Mouse (Mus musculus) forebrain, embryonic 12.5 days (tissue): ENCODE measurements around the gene Rtn4. TPM values are rescaled to one million over a fixed set of nuclear protein-coding genes. Genes with fewer than 3 reads are reported as not detected.

Experiments
- ATAC-seq: fragments of 200-750 bp; cut with Nextera tagmentation; 2 replicates; pipeline ENCODE4 v1.8.0; 2017; ENCODE audit warnings: moderate TSS enrichment; ENCODE audit not compliant: low FRiP score
- H3K27ac ChIP-seq: fragments of 300-500 bp; sonication (generic); 2 replicates; pipeline ENCODE4 v1.5.1; 2016; ENCODE audit warnings: mild to moderate bottlenecking
- H3K27me3 ChIP-seq: fragments of 300-500 bp; sonication (generic); 2 replicates; pipeline ENCODE4 v1.6.1; 2016; ENCODE audit warnings: mild to moderate bottlenecking
- H3K36me3 ChIP-seq: fragments of 300-500 bp; sonication (generic); replicated peaks from 2 replicates; pipeline ENCODE4 v1.6.1; 2016; ENCODE audit warnings: mild to moderate bottlenecking
- H3K4me1 ChIP-seq: fragments of 300-500 bp; sonication (generic); 2 replicates; pipeline ENCODE4 v1.6.1; 2016
- H3K4me2 ChIP-seq: fragments of 300-500 bp; sonication (generic); 2 replicates; pipeline ENCODE4 v1.6.1; 2016; ENCODE audit warnings: mild to moderate bottlenecking, moderate library complexity
- H3K4me3 ChIP-seq: fragments of 300-500 bp; sonication (generic); replicated peaks from 2 replicates; pipeline ENCODE4 v1.5.1; 2016; ENCODE audit warnings: mild to moderate bottlenecking
- H3K9ac ChIP-seq: fragments of 300-500 bp; sonication (generic); 2 replicates; pipeline ENCODE4 v1.6.1; 2016; ENCODE audit warnings: mild to moderate bottlenecking
- H3K9me3 ChIP-seq: fragments of 300-500 bp; sonication (generic); 2 replicates; pipeline ENCODE4 v1.6.1; 2016
- WGBS: fragments of 180-500 bp; shearing (Covaris S2); methylation state at CpG from one replicate; pipeline ENCODE4 v1.1.7; 2016; 5-methylcytosine and 5-hydroxymethylcytosine counted together
- polyA plus RNA-seq: library from polyadenylated mRNA; unstranded; fragments of >200 nt; fragmentation: Nextera tagmentation; extraction: Ambion mirVana; gene quantifications from 2 replicates; pipeline ENCODE4 v1.2.1, GENCODE M21; 2016

The Rtn4 gene
- polyA plus RNA-seq, 1 experiment from 2014 or later = 103 TPM

- WGBS = 87% methylated on average over 3 of the region's 3 CpGs
- no peak overlapping the region for H3K4me3 ChIP-seq
- H3K36me3 ChIP-seq = peaks cover 7% of the 10 kb centered on the region
- no peaks in the 10 kb centered on the region for H3K9me3 ChIP-seq
- H3K27ac ChIP-seq = no peak overlapping the region
- H3K27me3 ChIP-seq = no peaks in the 10 kb centered on the region
- no peak for ATAC-seq
- H3K9ac ChIP-seq = no peak overlapping the region
- no peaks in the 10 kb centered on the region; the same call in 1 of the 2 replicates for H3K4me1 ChIP-seq
- H3K4me2 ChIP-seq = no peak overlapping the region
Observed at GRCm38 (mm10) chr11:29715499-29715898, 22.8 kb downstream of the Rtn4 start.

GRCm38 (mm10) chr11:29718541-29718940 lies 25.8 kb downstream of the Rtn4 start:
- no peak for ATAC-seq
- H3K27ac ChIP-seq = no peak overlapping the region
- H3K4me1 ChIP-seq = no peaks in the 10 kb centered on the region; the same call in 1 of the 2 replicates
- H3K27me3 ChIP-seq = no peaks in the 10 kb centered on the region
- no peak overlapping the region for H3K4me2 ChIP-seq
- H3K9ac ChIP-seq = no peak overlapping the region
- no peaks in the 10 kb centered on the region for H3K9me3 ChIP-seq
- 0 out of 2 replicates have a peak, but pooled peaks cover 3% of the 10 kb centered on the region for H3K36me3 ChIP-seq
- no peak overlapping the region for H3K4me3 ChIP-seq
- WGBS = 68% methylated on average over 6 of the region's 6 CpGs

GRCm38 (mm10) chr11:29719597-29719996 lies 26.9 kb downstream of the Rtn4 start:
- ATAC-seq = no peak
- no peaks in the 10 kb centered on the region for H3K27me3 ChIP-seq
- H3K4me3 ChIP-seq = no peak overlapping the region
- no peak overlapping the region for H3K9ac ChIP-seq
- H3K4me1 ChIP-seq = no peaks in the 10 kb centered on the region; the same call in 1 of the 2 replicates
- H3K4me2 ChIP-seq = no peak overlapping the region
- H3K9me3 ChIP-seq = no peaks in the 10 kb centered on the region
- H3K27ac ChIP-seq = no peak overlapping the region
- 80% methylated on average over 1 of the region's 1 CpGs for WGBS
- H3K36me3 ChIP-seq = no peaks in the 10 kb centered on the region

- no peaks in the 10 kb centered on the region for H3K36me3 ChIP-seq
- 98% methylated on average over 2 of the region's 2 CpGs for WGBS
- H3K9me3 ChIP-seq = no peaks in the 10 kb centered on the region
- H3K27ac ChIP-seq = no peak overlapping the region
- no peak overlapping the region for H3K4me2 ChIP-seq
- H3K9ac ChIP-seq = no peak overlapping the region
- ATAC-seq = no peak
- H3K27me3 ChIP-seq = no peaks in the 10 kb centered on the region
- H3K4me1 ChIP-seq = no peaks in the 10 kb centered on the region
- no peak overlapping the region for H3K4me3 ChIP-seq
Observed at GRCm38 (mm10) chr11:29724213-29724612, 31.5 kb downstream of the Rtn4 start.

- Histone ChIP-seq H3K9ac (no peak overlapping the region), H3K36me3 (no peaks in the 10 kb centered on the region), H3K27me3 (no peaks in the 10 kb centered on the region), H3K9me3 (no peaks in the 10 kb centered on the region), H3K4me1 (no peaks in the 10 kb centered on the region), H3K27ac (no peak overlapping the region), H3K4me3 (no peak overlapping the region), H3K4me2 (no peak overlapping the region)
- no peak for ATAC-seq
Observed at GRCm38 (mm10) chr11:29725167-29725566, 32.4 kb downstream of the Rtn4 start.

GRCm38 (mm10) chr11:29725610-29726009 lies 32.9 kb downstream of the Rtn4 start:
- Histone ChIP-seq H3K9me3 (no peaks in the 10 kb centered on the region), H3K27ac (no peak overlapping the region), H3K36me3 (no peaks in the 10 kb centered on the region), H3K4me1 (no peaks in the 10 kb centered on the region), H3K27me3 (no peaks in the 10 kb centered on the region), H3K4me2 (no peak overlapping the region), H3K9ac (no peak overlapping the region), H3K4me3 (no peak overlapping the region)
- no peak for ATAC-seq
- 79% methylated on average over 1 of the region's 1 CpGs for WGBS

- Histone ChIP-seq H3K4me1 (no peaks in the 10 kb centered on the region; the same call in 1 of the 2 replicates), H3K9me3 (no peaks in the 10 kb centered on the region), H3K27ac (no peak overlapping the region), H3K4me3 (no peak overlapping the region), H3K27me3 (no peaks in the 10 kb centered on the region), H3K9ac (no peak overlapping the region), H3K36me3 (no peaks in the 10 kb centered on the region), H3K4me2 (no peak overlapping the region)
- no peak for ATAC-seq
- WGBS = 86% methylated on average over 1 of the region's 1 CpGs
Observed at GRCm38 (mm10) chr11:29727901-29728300, 35.2 kb downstream of the Rtn4 start.

- no peak overlapping the region for H3K27ac ChIP-seq
- 0 out of 2 replicates have a peak, but pooled peaks have one; percentile 18 for ATAC-seq
- H3K9me3 ChIP-seq = no peaks in the 10 kb centered on the region
- no peak overlapping the region for H3K4me3 ChIP-seq
- H3K4me2 ChIP-seq = no peak overlapping the region
- peaks cover 33% of the 10 kb centered on the region for H3K36me3 ChIP-seq
- WGBS = 90% methylated on average over 2 of the region's 2 CpGs
- H3K9ac ChIP-seq = no peak overlapping the region
- no peaks in the 10 kb centered on the region for H3K27me3 ChIP-seq
- no peaks in the 10 kb centered on the region for H3K4me1 ChIP-seq
Observed at GRCm38 (mm10) chr11:29739752-29740151, 47.0 kb downstream of the Rtn4 start.

GRCm38 (mm10) chr11:29744760-29745430 lies 52.1 kb downstream of the Rtn4 start:
- no peak for ATAC-seq
- H3K4me2 ChIP-seq = no peak overlapping the region
- no peak overlapping the region for H3K4me3 ChIP-seq
- H3K4me1 ChIP-seq = no peaks in the 10 kb centered on the region
- 84% methylated on average over 5 of the region's 5 CpGs for WGBS
- no peaks in the 10 kb centered on the region for H3K27me3 ChIP-seq
- peaks cover 47% of the 10 kb centered on the region for H3K36me3 ChIP-seq
- H3K27ac ChIP-seq = no peak overlapping the region
- no peak overlapping the region for H3K9ac ChIP-seq
- no peaks in the 10 kb centered on the region for H3K9me3 ChIP-seq

- Histone ChIP-seq H3K4me2 (no peak overlapping the region), H3K4me1 (no peaks in the 10 kb centered on the region), H3K9ac (no peak overlapping the region), H3K4me3 (no peak overlapping the region), H3K9me3 (no peaks in the 10 kb centered on the region), H3K27me3 (no peaks in the 10 kb centered on the region), H3K36me3 (peaks cover 49% of the 10 kb centered on the region), H3K27ac (no peak overlapping the region)
- WGBS = 88% methylated on average over 2 of the region's 2 CpGs
- no peak for ATAC-seq
Observed at GRCm38 (mm10) chr11:29745513-29745912, 52.8 kb downstream of the Rtn4 start.

- no peak overlapping the region for H3K27ac ChIP-seq
- no peak overlapping the region for H3K4me2 ChIP-seq
- no peaks in the 10 kb centered on the region for H3K27me3 ChIP-seq
- no peaks in the 10 kb centered on the region for H3K9me3 ChIP-seq
- no peak overlapping the region for H3K4me3 ChIP-seq
- H3K4me1 ChIP-seq = no peaks in the 10 kb centered on the region
- H3K36me3 ChIP-seq = peaks cover 49% of the 10 kb centered on the region
- ATAC-seq = no peak
- WGBS = 94% methylated on average over 9 of the region's 9 CpGs
- no peak overlapping the region for H3K9ac ChIP-seq
Observed at GRCm38 (mm10) chr11:29746203-29746602, 53.5 kb downstream of the Rtn4 start.

- H3K9ac ChIP-seq = no peak overlapping the region
- H3K4me1 ChIP-seq = no peaks in the 10 kb centered on the region
- ATAC-seq = no peak
- no peak overlapping the region for H3K27ac ChIP-seq
- H3K4me2 ChIP-seq = no peak overlapping the region
- H3K27me3 ChIP-seq = no peaks in the 10 kb centered on the region
- 94% methylated on average over 3 of the region's 3 CpGs for WGBS
- H3K36me3 ChIP-seq = peaks cover 40% of the 10 kb centered on the region
- no peaks in the 10 kb centered on the region for H3K9me3 ChIP-seq
- no peak overlapping the region for H3K4me3 ChIP-seq
Observed at GRCm38 (mm10) chr11:29747365-29747764, 54.6 kb downstream of the Rtn4 start.

GRCm38 (mm10) chr11:29747881-29748280 lies 55.1 kb downstream of the Rtn4 start:
- Histone ChIP-seq H3K36me3 (peaks cover 38% of the 10 kb centered on the region), H3K4me2 (no peak overlapping the region), H3K4me3 (no peak overlapping the region), H3K9ac (no peak overlapping the region), H3K27me3 (no peaks in the 10 kb centered on the region), H3K4me1 (no peaks in the 10 kb centered on the region), H3K27ac (no peak overlapping the region), H3K9me3 (no peaks in the 10 kb centered on the region)
- WGBS = 67% methylated on average over 1 of the region's 1 CpGs
- no peak for ATAC-seq
